Mouse (Mus musculus) bone marrow, adult 2 months (tissue): ENCODE data around the gene Rfx2.

Experiments
- CTCF ChIP-seq: fragments of 200-500 bp; IDR thresholded peaks from 2 replicates; pipeline ENCODE4 v1.5.1; 2011; ENCODE audit warnings: low read length, control low read depth; ENCODE audit not compliant: control insufficient read depth, insufficient read depth
- POLR2A ChIP-seq: fragments of 200-500 bp; IDR thresholded peaks from 2 replicates; pipeline ENCODE4 v1.6.1; 2011; ENCODE audit warnings: low read depth, mild to moderate bottlenecking, control low read depth, low read length, borderline replicate concordance; ENCODE audit not compliant: control insufficient read depth

- no peak for TF ChIP-seq CTCF
- TF ChIP-seq POLR2A: no peak
Observed at GRCm38 (mm10) chr17:56829171-56829570, 1.6 kb downstream of the Rfx2 start.
